Mouse (Mus musculus) adrenal gland, adult 18-20 months (tissue): ENCODE measurements around the gene Vmn2r39. TPM values are rescaled to one million over a fixed set of nuclear protein-coding genes. Genes with fewer than 3 reads are reported as not detected.
"Not testable (repeated sequence)": the region's sequence is repeated elsewhere in the genome, so short reads cannot be mapped to it uniquely, and the experiment has no call there.

Source experiments
- DNase-seq, 2 experiments: peaks; one replicate each; pipeline ENCODE4 v3.0.0; 2021 to 2022; ENCODE audit warnings: low spot score in 2 of 2
- long read RNA-seq, 2 experiments: library from polyadenylated mRNA; stranded (forward); transcript quantifications; one replicate each; pipeline ENCODE4 v2.0.0; 2021
- total RNA-seq, 2 experiments: library from RNA; stranded (reverse); gene quantifications; 1 replicate in 1 of 2; 2 replicates in 1 of 2; pipeline ENCODE4 v1.2.3; 2021

Vmn2r39 gene
- total RNA-seq, result not detected
- long read RNA-seq, experiment 1, result 0 reads
- long read RNA-seq, experiment 2, result 0 reads

GRCm38 (mm10) chr7:9030698-9031097 is at the start of gene Vmn2r39:
Gene Vmn2r39 (minus strand): TSS chr7:9030798.
- DNase-seq, result not testable (repeated sequence)

- not testable (repeated sequence) for DNase-seq
These were observed 34.8 kb upstream of the Vmn2r39 start for GRCm38 (mm10) chr7:9065353-9065752.

Other genes starting within 250 kb of the Vmn2r39 start
- not detected for gene Vmn2r40, start 99.4 kb downstream of the Vmn2r39 start, total RNA-seq
- not detected for gene Vmn2r38, start 67.1 kb upstream of the Vmn2r39 start, total RNA-seq
- gene Vmn2r37, start 192.9 kb upstream of the Vmn2r39 start, total RNA-seq, result not detected